Mouse (Mus musculus): ENCODE results near the gene Gsg1.

GRCm38 (mm10) chr6:135261124-135261523 lies 7.0 kb upstream of the Gsg1 start:
- TF ChIP-seq CTCF (IDR thresholded peaks at IDR 0.05 in 2 of 3, conservative IDR thresholded peaks at IDR 0.05 in 1 of 3; ENCODE audit: control insufficient read depth in 1 of 3, insufficient read depth in 1 of 3, low read depth in 2 of 3, low read length in 3 of 3, poor library complexity in 1 of 3, severe bottlenecking in 1 of 3) (no peak), TBP (IDR thresholded peaks at IDR 0.05; ENCODE audit: low read depth, low read length) (no peak), MAZ (IDR thresholded peaks at IDR 0.05; ENCODE audit: low read depth, low read length) (no peak), USF1 (IDR thresholded peaks at IDR 0.05; ENCODE audit: low read depth, low read length) (no peak), POLR2A (IDR thresholded peaks at IDR 0.05; ENCODE audit: control insufficient read depth in 1 of 2, insufficient read depth in 1 of 2, low read depth in 1 of 2, low read length in 2 of 2, poor library complexity in 1 of 2) (no peak), TAL1 (IDR thresholded peaks at IDR 0.05; ENCODE audit: low read length) (no peak), MAX (IDR thresholded peaks at IDR 0.05; ENCODE audit: low read length) (no peak), MAFK (IDR thresholded peaks at IDR 0.05; ENCODE audit: borderline replicate concordance, low read depth, low read length) (no peak)

Data from MEL (cell line).